Mouse (Mus musculus) gastrocnemius, postnatal 14 days (tissue): ENCODE data around the gene Aanat. TPM values are rescaled to one million over a fixed set of nuclear protein-coding genes. Genes with fewer than 3 reads are reported as not detected.

Source experiments
- DNase-seq: peaks from one replicate; pipeline ENCODE4 v3.0.0; 2021; ENCODE audit warnings: mixed read lengths
- intact Hi-C: fragments of 180-260 bp; cut with DNase I; formaldehyde crosslinking; loops from one replicate; pipeline ENCODE4 v1.15.1; 2025; ENCODE audit warnings: low total_unique reads
- long read RNA-seq, 2 experiments: library from polyadenylated mRNA; stranded (forward); transcript quantifications; one replicate each; pipeline ENCODE4 v2.0.0; 2021
- total RNA-seq, 2 experiments: library from RNA; stranded (reverse); gene quantifications; 2 replicates each; pipeline ENCODE4 v1.2.3; 2021

The Aanat gene
- total RNA-seq, result not detected
- long read RNA-seq, experiment 1, result 0 reads
- long read RNA-seq, experiment 2, result 0 reads

- intact Hi-C loops, result loop anchor here (2.0 kb wide), 1 partner anchor 42 kb away; no protein-coding TSS in a partner anchor
- no peak for DNase-seq
These were observed at the start of gene Aanat for GRCm38 (mm10) chr11:116586310-116586709. TSS of gene Aanat (plus strand) at chr11:116586432.

- intact Hi-C loops, result no loop called here
- no peak for DNase-seq
These were observed 49.5 kb upstream of the Aanat start for GRCm38 (mm10) chr11:116536685-116537084.

GRCm38 (mm10) chr11:116537388-116537787, 48.8 kb upstream of the Aanat start:
- intact Hi-C loops, result no loop called here
- no peak for DNase-seq

GRCm38 (mm10) chr11:116538142-116538735, 48.0 kb upstream of the Aanat start:
- no peak for DNase-seq
- intact Hi-C loops, result no loop called here

GRCm38 (mm10) chr11:116541183-116541582, 45.0 kb upstream of the Aanat start:
- no peak for DNase-seq
- intact Hi-C loops, result no loop called here

GRCm38 (mm10) chr11:116543110-116543509, 43.1 kb upstream of the Aanat start:
- intact Hi-C loops, result no loop called here

GRCm38 (mm10) chr11:116547296-116548060, 38.8 kb upstream of the Aanat start:
- intact Hi-C loops, result no loop called here

More at GRCm38 (mm10) chr11:116543110-116543509, 43.1 kb upstream of the Aanat start:
- no peak for DNase-seq

GRCm38 (mm10) chr11:116548780-116549179, 37.5 kb upstream of the Aanat start:
- DNase-seq, result no peak
- intact Hi-C loops, result no loop called here

More at GRCm38 (mm10) chr11:116547296-116548060, 38.8 kb upstream of the Aanat start:
- DNase-seq, result no peak

- intact Hi-C loops, result loop anchor here (10.0 kb wide), 1 partner anchor 75 kb away; the partner anchor contains the start of gene Rhbdf2
- DNase-seq, result no peak
These were observed 36.8 kb upstream of the Aanat start for GRCm38 (mm10) chr11:116549273-116550038.

- intact Hi-C loops, result loop anchor here (10.0 kb wide), 1 partner anchor 74 kb away; the partner anchor contains the start of gene Rhbdf2
These were observed 35.5 kb upstream of the Aanat start for GRCm38 (mm10) chr11:116550748-116551147.

GRCm38 (mm10) chr11:116552194-116552593, 34.0 kb upstream of the Aanat start:
- intact Hi-C loops, result loop anchor here (10.0 kb wide), 1 partner anchor 73 kb away; the partner anchor contains the start of gene Rhbdf2
- no peak for DNase-seq

More at GRCm38 (mm10) chr11:116550748-116551147, 35.5 kb upstream of the Aanat start:
- DNase-seq, result no peak

GRCm38 (mm10) chr11:116554171-116554878, 31.9 kb upstream of the Aanat start:
- DNase-seq, result no peak
- intact Hi-C loops, result loop anchor here (10.0 kb wide), 1 partner anchor 70 kb away; the partner anchor contains the start of gene Rhbdf2

GRCm38 (mm10) chr11:116555572-116555971, 30.7 kb upstream of the Aanat start:
- intact Hi-C loops, result loop anchor here (10.0 kb wide), 1 partner anchor 69 kb away; the partner anchor contains the start of gene Rhbdf2

GRCm38 (mm10) chr11:116556308-116556707, 29.9 kb upstream of the Aanat start:
- DNase-seq, result no peak
- intact Hi-C loops, result loop anchor here (10.0 kb wide), 1 partner anchor 68 kb away; the partner anchor contains the start of gene Rhbdf2

More at GRCm38 (mm10) chr11:116555572-116555971, 30.7 kb upstream of the Aanat start:
- DNase-seq, result no peak

GRCm38 (mm10) chr11:116565283-116566041, 20.8 kb upstream of the Aanat start:
- DNase-seq, result no peak
- intact Hi-C loops, result no loop called here

- intact Hi-C loops, result no loop called here
- DNase-seq, result no peak
These were observed 18.7 kb upstream of the Aanat start for GRCm38 (mm10) chr11:116567531-116567930.

- no peak for DNase-seq
- intact Hi-C loops, result no loop called here
These were observed 15.4 kb upstream of the Aanat start for GRCm38 (mm10) chr11:116570821-116571220.
